Mouse (Mus musculus) 416B (cell line): ENCODE measurements around the gene Ttc34.

Source experiments
- DNase-seq: peaks from one replicate; pipeline ENCODE4 v3.0.0; 2011; ENCODE audit warnings: low read depth

The Ttc34 gene

GRCm38 (mm10) chr4:154837170-154837569, at the start of gene Ttc34:
Gene Ttc34, plus strand, starts transcription at chr4:154837459.
- peak; percentile 32 for DNase-seq

GRCm38 (mm10) chr4:154787960-154788702, 49.1 kb upstream of the Ttc34 start:
- DNase-seq, result no peak

- DNase-seq, result no peak
Measured at GRCm38 (mm10) chr4:154791894-154792293, 45.4 kb upstream of the Ttc34 start.

- DNase-seq, result no peak
Measured at GRCm38 (mm10) chr4:154793499-154793898, 43.8 kb upstream of the Ttc34 start.

GRCm38 (mm10) chr4:154797834-154798233, 39.4 kb upstream of the Ttc34 start:
- DNase-seq, result peak; percentile 43

- no peak for DNase-seq
Measured at GRCm38 (mm10) chr4:154800543-154800942, 36.7 kb upstream of the Ttc34 start.

GRCm38 (mm10) chr4:154802210-154802609, 35.0 kb upstream of the Ttc34 start:
- DNase-seq, result no peak

GRCm38 (mm10) chr4:154825662-154826061, 11.6 kb upstream of the Ttc34 start:
- DNase-seq, result peak; percentile 54

GRCm38 (mm10) chr4:154826224-154826623, 11.0 kb upstream of the Ttc34 start:
- DNase-seq, result no peak

GRCm38 (mm10) chr4:154827181-154827580, 10.1 kb upstream of the Ttc34 start:
- DNase-seq, result no peak

GRCm38 (mm10) chr4:154827861-154828610, 9.2 kb upstream of the Ttc34 start:
- no peak for DNase-seq

- no peak for DNase-seq
Measured at GRCm38 (mm10) chr4:154831915-154832573, 5.2 kb upstream of the Ttc34 start.

- no peak for DNase-seq
Measured at GRCm38 (mm10) chr4:154836183-154836915, 910 bp upstream of the Ttc34 start.

GRCm38 (mm10) chr4:154838741-154839140, 1.5 kb downstream of the Ttc34 start:
- no peak for DNase-seq

- no peak for DNase-seq
Measured at GRCm38 (mm10) chr4:154839406-154839805, 2.1 kb downstream of the Ttc34 start.

- DNase-seq, result no peak
Measured at GRCm38 (mm10) chr4:154852696-154853095, 15.4 kb downstream of the Ttc34 start.

GRCm38 (mm10) chr4:154853881-154854280, 16.6 kb downstream of the Ttc34 start:
- DNase-seq, result no peak

- no peak for DNase-seq
Measured at GRCm38 (mm10) chr4:154854676-154855345, 17.6 kb downstream of the Ttc34 start.

GRCm38 (mm10) chr4:154855721-154856479, 18.6 kb downstream of the Ttc34 start:
- no peak for DNase-seq

GRCm38 (mm10) chr4:154856480-154856837, 19.2 kb downstream of the Ttc34 start:
- no peak for DNase-seq

GRCm38 (mm10) chr4:154856882-154857281, 19.6 kb downstream of the Ttc34 start:
- DNase-seq, result no peak
